21 mouse cellular contexts compared by ENCODE assay signal in the genomic region with DNA sequence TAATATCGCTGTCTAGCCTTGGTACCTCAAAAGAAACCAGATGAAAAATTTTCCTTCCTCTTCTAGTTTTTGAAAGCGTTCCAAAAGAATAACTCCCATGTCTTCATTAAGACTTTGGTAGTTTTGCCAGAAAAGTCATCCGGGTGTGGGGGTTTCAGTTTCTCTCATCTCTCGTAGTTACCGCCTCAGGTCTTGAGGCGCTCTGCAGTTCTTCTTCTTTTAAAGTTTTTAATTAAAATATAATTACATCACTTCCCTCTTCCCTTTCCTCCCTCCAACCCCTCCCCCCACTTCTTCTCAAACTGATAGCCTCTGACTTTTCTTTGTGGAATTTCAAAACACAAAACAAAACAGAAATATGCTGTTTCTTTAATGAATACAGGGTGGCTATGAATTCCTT. TPM values are rescaled to one million over a fixed set of nuclear protein-coding genes. Genes with fewer than 3 reads are reported as not detected.
A peak's percentile ranks its signal among the peaks of the same experiment; 100 is the strongest.
DNase-seq lines count a peak whose midpoint lies in the region; ATAC-seq and TF ChIP-seq lines count a peak whose summit lies in the region.
"Had no signal": no experiment of that assay in that cellular context is flagged by ENCODE, and none has a peak within 500 bp of the region (broad histone marks: within the 10 kb centered on the region; RNA-seq: fewer than 3 reads in every experiment).

No protein-coding gene starts in this region.

- H3K9ac ChIP-seq in embryonic facial prominence, embryonic 14.5 days (ENCODE audit: low read depth, low read length): no peak overlapping the region
- no peak overlapping the region for H3K9ac ChIP-seq in lung, postnatal 0 days (replicated peaks; ENCODE audit: low read depth)
- no peak overlapping the region for H3K9ac ChIP-seq in midbrain, embryonic 14.5 days (replicated peaks; ENCODE audit: low read length)
- H3K9ac ChIP-seq: embryonic facial prominence, embryonic 15.5 days; heart, embryonic 13.5 days had no signal

- 66% methylated on average over 6 of the region's 6 CpGs for WGBS in embryonic facial prominence, embryonic 14.5 days
- 84% methylated on average over 6 of the region's 6 CpGs for WGBS in embryonic facial prominence, embryonic 10.5 days
- WGBS in lung, postnatal 0 days: 71% methylated on average over 6 of the region's 6 CpGs
- 91% methylated on average over 6 of the region's 6 CpGs for WGBS in midbrain, embryonic 14.5 days

- no peak for TF ChIP-seq CTCF in lung, postnatal 0 days (IDR thresholded peaks at IDR 0.05)

- no peaks in the 10 kb centered on the region for H3K4me1 ChIP-seq in embryonic facial prominence, embryonic 14.5 days (ENCODE audit: control insufficient read depth, insufficient read depth, low read length)
- 0 out of 2 replicates have a peak, but pooled peaks cover 2% of the 10 kb centered on the region for H3K4me1 ChIP-seq in embryonic facial prominence, embryonic 10.5 days
- H3K4me1 ChIP-seq in lung, postnatal 0 days (ENCODE audit: insufficient read depth, low read depth, low read length): no peaks in the 10 kb centered on the region
- H3K4me1 ChIP-seq in midbrain, embryonic 14.5 days (ENCODE audit: control insufficient read depth, insufficient read depth, low read length): no peaks in the 10 kb centered on the region
- H3K4me1 ChIP-seq: embryonic facial prominence, embryonic 15.5 days; forebrain, embryonic 10.5 days; heart, embryonic 13.5 days had no signal

- no peak overlapping the region for H3K4me2 ChIP-seq in embryonic facial prominence, embryonic 14.5 days (ENCODE audit: low read depth, low read length)
- H3K4me2 ChIP-seq in lung, postnatal 0 days (replicated peaks; ENCODE audit: low read depth, low read length): no peak overlapping the region
- H3K4me2 ChIP-seq in midbrain, embryonic 14.5 days (ENCODE audit: low read length): no peak overlapping the region
- H3K4me2 ChIP-seq: embryonic facial prominence, embryonic 15.5 days had no signal

- no peak for ATAC-seq in embryonic facial prominence, embryonic 14.5 days (ENCODE audit: low read depth)
- no peak for ATAC-seq in lung, postnatal 0 days
- peak; percentile 40 for ATAC-seq in granulocyte monocyte progenitor cell, adult 5-6 weeks (replicated peaks; ENCODE audit: poor library complexity, severe bottlenecking)
- ATAC-seq in midbrain, embryonic 14.5 days (ENCODE audit: low FRiP score, low TSS enrichment): no peak
- ATAC-seq: forebrain, embryonic 14.5 days had no signal

- DNase-seq in embryonic facial prominence, embryonic 14.5 days (ENCODE audit: low spot score): peak; percentile 34
- DNase-seq in embryonic facial prominence, embryonic 10.5 days (ENCODE audit: low spot score): no peak
- peak; percentile 12 for DNase-seq in lung, postnatal 36 days
- no peak for DNase-seq in lung, postnatal 0 days (ENCODE audit: low spot score)
- DNase-seq in splenic B cell, adult 2 months (ENCODE audit: low read depth, low spot score): peak; percentile 70
- no peak for DNase-seq in midbrain, embryonic 14.5 days
- DNase-seq: adrenal gland, postnatal 10 days; cerebellum, adult 11 months; cerebellum, adult 8-10 months; cerebellum, postnatal 14 days; gastrocnemius, adult 2 months; gastrocnemius, postnatal 25 days; heart, adult 11 months; heart, postnatal 36 days had no signal

- no peaks in the 10 kb centered on the region for H3K27me3 ChIP-seq in embryonic facial prominence, embryonic 14.5 days (replicated peaks; ENCODE audit: control insufficient read depth, insufficient read depth, low read length)
- peaks cover 31% of the 10 kb centered on the region for H3K27me3 ChIP-seq in embryonic facial prominence, embryonic 10.5 days (replicated peaks; ENCODE audit: low read depth, poor library complexity, severe bottlenecking)
- H3K27me3 ChIP-seq in lung, postnatal 0 days (replicated peaks; ENCODE audit: insufficient read depth, low read length): no peaks in the 10 kb centered on the region
- no peaks in the 10 kb centered on the region for H3K27me3 ChIP-seq in splenic B cell, adult 2 months (ENCODE audit: control insufficient read depth, insufficient read depth, low read length, poor library complexity, severe bottlenecking)
- no peaks in the 10 kb centered on the region; the same call in 1 of the 2 replicates for H3K27me3 ChIP-seq in midbrain, embryonic 14.5 days (ENCODE audit: control insufficient read depth, insufficient read depth, low read length)

- no peak for TF ChIP-seq EP300 in lung, postnatal 0 days (IDR thresholded peaks at IDR 0.05)

- no peaks in the 10 kb centered on the region for H3K36me3 ChIP-seq in embryonic facial prominence, embryonic 14.5 days (ENCODE audit: control insufficient read depth, insufficient read depth, low read length)
- no peaks in the 10 kb centered on the region for H3K36me3 ChIP-seq in embryonic facial prominence, embryonic 10.5 days (replicated peaks)
- H3K36me3 ChIP-seq in lung, postnatal 0 days (ENCODE audit: insufficient read depth, low read length): no peaks in the 10 kb centered on the region
- H3K36me3 ChIP-seq in splenic B cell, adult 2 months (ENCODE audit: control insufficient read depth, insufficient read depth, low read length, poor library complexity, severe bottlenecking): no peaks in the 10 kb centered on the region
- no peaks in the 10 kb centered on the region for H3K36me3 ChIP-seq in midbrain, embryonic 14.5 days (ENCODE audit: control insufficient read depth, insufficient read depth, low read length)
- H3K36me3 ChIP-seq: embryonic facial prominence, embryonic 15.5 days; forebrain, embryonic 10.5 days; heart, embryonic 13.5 days had no signal

- no peaks in the 10 kb centered on the region for H3K9me3 ChIP-seq in embryonic facial prominence, embryonic 14.5 days (ENCODE audit: control insufficient read depth, low read length)
- no peaks in the 10 kb centered on the region for H3K9me3 ChIP-seq in embryonic facial prominence, embryonic 10.5 days
- no peaks in the 10 kb centered on the region for H3K9me3 ChIP-seq in lung, postnatal 0 days (ENCODE audit: low read length)
- no peaks in the 10 kb centered on the region for H3K9me3 ChIP-seq in midbrain, embryonic 14.5 days (ENCODE audit: control insufficient read depth, low read length)
- H3K9me3 ChIP-seq: embryonic facial prominence, embryonic 15.5 days; forebrain, embryonic 10.5 days; heart, embryonic 13.5 days had no signal

- H3K27ac ChIP-seq in embryonic facial prominence, embryonic 14.5 days (replicated peaks; ENCODE audit: low read depth, low read length): no peak overlapping the region
- H3K27ac ChIP-seq in embryonic facial prominence, embryonic 10.5 days (replicated peaks): no peak overlapping the region
- H3K27ac ChIP-seq in lung, postnatal 0 days (ENCODE audit: low read length): no peak overlapping the region
- no peak overlapping the region for H3K27ac ChIP-seq in midbrain, embryonic 14.5 days (replicated peaks; ENCODE audit: low read depth, low read length)
- H3K27ac ChIP-seq: embryonic facial prominence, embryonic 15.5 days; forebrain, embryonic 10.5 days; gastrocnemius, adult 2 months; heart, embryonic 13.5 days had no signal

- no peak overlapping the region for H3K4me3 ChIP-seq in embryonic facial prominence, embryonic 14.5 days (ENCODE audit: low read depth, low read length)
- no peak overlapping the region for H3K4me3 ChIP-seq in embryonic facial prominence, embryonic 10.5 days
- H3K4me3 ChIP-seq in lung, postnatal 0 days (ENCODE audit: low read depth, low read length): no peak overlapping the region
- no peak overlapping the region for H3K4me3 ChIP-seq in midbrain, embryonic 14.5 days (replicated peaks; ENCODE audit: low read depth, low read length)
- H3K4me3 ChIP-seq: embryonic facial prominence, embryonic 15.5 days; erythroblast, embryonic 14.5 days; forebrain, embryonic 10.5 days; gastrocnemius, adult 2 months; heart, embryonic 13.5 days had no signal

RNA-seq across cellular contexts. Expression of a gene that starts 6.1 kb away (rescaled TPM):
- 15.7 and 18.6 TPM in 2 replicates for polyA plus RNA-seq in embryonic facial prominence, embryonic 14.5 days (2014; fragmentation: Nextera tagmentation; extraction: Ambion mirVana)
- 2.3 and 3.1 TPM in 2 replicates for polyA plus RNA-seq in embryonic facial prominence, embryonic 10.5 days (2016; fragmentation: Nextera tagmentation; extraction: Ambion mirVana)
- 1.4 and 2.0 TPM in 2 replicates for polyA plus RNA-seq in lung, postnatal 0 days (2015; fragmentation: Nextera tagmentation; extraction: Ambion mirVana)
- total RNA-seq in granulocyte monocyte progenitor cell, adult 5-6 weeks (2014; fragmentation: Nextera tagmentation): 0.47 TPM in 1 of 2 replicates, not detected in the other
- not detected in 2 replicates for total RNA-seq in granulocyte monocyte progenitor cell, adult 5-6 weeks (2017)
- 27.3 and 33.1 TPM in 2 replicates for polyA plus RNA-seq in midbrain, embryonic 14.5 days (2014; fragmentation: Nextera tagmentation; extraction: Ambion mirVana)
- total RNA-seq: MEL had no signal
- polyA plus RNA-seq: erythroblast, embryonic 14.5 days had no signal

Comparison
In these comparisons a context has a peak if more than half of its experiments do, and no peak if none do; other contexts are left out.
1. DNase-seq: peak in embryonic facial prominence, embryonic 14.5 days (single experiment), lung, postnatal 36 days (single experiment) and splenic B cell, adult 2 months (single experiment); none in embryonic facial prominence, embryonic 10.5 days (single experiment), lung, postnatal 0 days (single experiment) and midbrain, embryonic 14.5 days (single experiment).